Comparison of ENCODE assay signal across 25 mouse cellular contexts in genomic region chr11:20239279-20239861, GRCm38 (mm10). TPM values are rescaled to one million over a fixed set of nuclear protein-coding genes. Genes with fewer than 3 reads are reported as not detected.
DNase-seq lines count a peak whose midpoint lies in the region; ATAC-seq and TF ChIP-seq lines count a peak whose summit lies in the region.
"Had no signal": no experiment of that assay in that cellular context is flagged by ENCODE, and none has a peak within 500 bp of the region (broad histone marks: within the 10 kb centered on the region; RNA-seq: fewer than 3 reads in every experiment).

No protein-coding gene starts in this region.

- intact Hi-C loops in heart, postnatal 36 days (cut with DNase I) = no loop called here

- TF ChIP-seq CTCF in kidney, adult 2 months (conservative IDR thresholded peaks at IDR 0.05; ENCODE audit: insufficient read depth, insufficient read length, low read depth, low read length) = no peak
- no peak for TF ChIP-seq CTCF in E14TG2a.4 (conservative IDR thresholded peaks at IDR 0.05; ENCODE audit: low read length)

- H3K9me3 ChIP-seq in E14TG2a.4 (ENCODE audit: low read length) = no peaks in the 10 kb centered on the region
- no peaks in the 10 kb centered on the region for H3K9me3 ChIP-seq in heart, embryonic 15.5 days (replicated peaks)
- H3K9me3 ChIP-seq: hindbrain, embryonic 12.5 days; intestine, embryonic 15.5 days; limb, embryonic 13.5 days; lung, embryonic 15.5 days; neural tube, embryonic 12.5 days had no signal

- no peak overlapping the region for H3K4me2 ChIP-seq in heart, embryonic 15.5 days
- H3K4me2 ChIP-seq: hindbrain, embryonic 12.5 days; intestine, embryonic 15.5 days; limb, embryonic 13.5 days; liver, embryonic 11.5 days; lung, embryonic 15.5 days; midbrain, embryonic 11.5 days; neural tube, embryonic 12.5 days had no signal

- no peak for TF ChIP-seq POLR2A in kidney, adult 2 months (IDR thresholded peaks at IDR 0.05; ENCODE audit: low read depth, low read length)

- no peak overlapping the region for H3K9ac ChIP-seq in heart, embryonic 15.5 days
- H3K9ac ChIP-seq: hindbrain, embryonic 12.5 days; intestine, embryonic 15.5 days; limb, embryonic 13.5 days; lung, embryonic 15.5 days; neural tube, embryonic 12.5 days had no signal

- peaks cover 4% of the 10 kb centered on the region; the same call in 1 of the 2 replicates for H3K4me1 ChIP-seq in kidney, adult 2 months (ENCODE audit: control insufficient read depth, insufficient read depth, low read length)
- peaks cover 99% of the 10 kb centered on the region for H3K4me1 ChIP-seq in E14TG2a.4 (replicated peaks; ENCODE audit: low read depth, low read length)
- H3K4me1 ChIP-seq in heart, embryonic 15.5 days (replicated peaks) = peaks cover 35% of the 10 kb centered on the region
- H3K4me1 ChIP-seq: lung, embryonic 15.5 days had no signal

- WGBS in kidney, adult 2 months = 82% methylated on average over 9 of the region's 9 CpGs
- WGBS in heart, embryonic 15.5 days = 88% methylated on average over 9 of the region's 9 CpGs

- H3K27me3 ChIP-seq in kidney, adult 2 months (replicated peaks; ENCODE audit: control insufficient read depth, insufficient read depth, low read length) = no peaks in the 10 kb centered on the region
- no peaks in the 10 kb centered on the region for H3K27me3 ChIP-seq in E14TG2a.4 (ENCODE audit: insufficient read depth, low read length)
- no peaks in the 10 kb centered on the region for H3K27me3 ChIP-seq in heart, embryonic 15.5 days
- H3K27me3 ChIP-seq: hindbrain, embryonic 12.5 days; intestine, embryonic 15.5 days; limb, embryonic 13.5 days; lung, embryonic 15.5 days; neural tube, embryonic 12.5 days had no signal

- H3K4me3 ChIP-seq in kidney, adult 2 months (ENCODE audit: insufficient read depth, low read depth, low read length) = no peak overlapping the region
- peak overlapping the region; percentile 37; the same call in 1 of the 2 replicates for H3K4me3 ChIP-seq in E14TG2a.4 (replicated peaks; ENCODE audit: low read length)
- H3K4me3 ChIP-seq in heart, embryonic 15.5 days = no peak overlapping the region
- H3K4me3 ChIP-seq: hindbrain, embryonic 12.5 days; intestine, embryonic 15.5 days; limb, embryonic 13.5 days; lung, embryonic 15.5 days; neural tube, embryonic 12.5 days had no signal

- no peak overlapping the region for H3K27ac ChIP-seq in kidney, adult 2 months (ENCODE audit: insufficient read depth, low read depth, low read length)
- H3K27ac ChIP-seq in heart, embryonic 15.5 days = peak overlapping the region; percentile 56; the same call in 1 of the 2 replicates
- H3K27ac ChIP-seq: hindbrain, embryonic 12.5 days; hindbrain, postnatal 0 days; intestine, embryonic 15.5 days; limb, embryonic 13.5 days; lung, embryonic 15.5 days; neural tube, embryonic 12.5 days had no signal

- DNase-seq in heart, adult 11 months = peak; percentile 91
- DNase-seq in heart, postnatal 36 days = no peak
- DNase-seq in kidney, postnatal 10 days = peak; percentile 43
- DNase-seq in kidney, adult 2 months = no peak
- DNase-seq in gastrocnemius, adult 18-20 months (ENCODE audit: low spot score) = no peak
- DNase-seq: adrenal gland, postnatal 25 days; cerebellum, adult 2 months; cerebellum, postnatal 25 days; kidney, adult 9 months; right cerebral cortex, adult 18-20 months; spleen, adult 18-20 months; thymus, postnatal 14 days had no signal

- ATAC-seq in heart, embryonic 15.5 days (replicated peaks; ENCODE audit: insufficient number of reproducible peaks, insufficient read depth, low FRiP score, low read depth) = no peak
- no peak for ATAC-seq in megakaryocyte, adult 5-6 weeks (ENCODE audit: poor library complexity, severe bottlenecking)
- ATAC-seq: forebrain, embryonic 14.5 days; hindbrain, postnatal 0 days; intestine, embryonic 15.5 days; midbrain, embryonic 16.5 days had no signal

- peaks cover 2% of the 10 kb centered on the region; the same call in 1 of the 2 replicates for H3K36me3 ChIP-seq in kidney, adult 2 months (ENCODE audit: control insufficient read depth, insufficient read depth, low read length)
- H3K36me3 ChIP-seq in E14TG2a.4 (ENCODE audit: insufficient read depth, low read length) = peaks cover 93% of the 10 kb centered on the region
- peaks cover 72% of the 10 kb centered on the region for H3K36me3 ChIP-seq in heart, embryonic 15.5 days

RNA-seq across cellular contexts. Expression of gene Cep68, which starts 9.9 kb away (rescaled TPM):
- total RNA-seq in heart, postnatal 36 days (2021) = 10 to 100 TPM; 41.8 to 47.5 TPM
- 15.4 and 17.4 TPM in 2 replicates for polyA plus RNA-seq in kidney, adult 2 months (2012; rRNA removed)
- 25.7 and 31.9 TPM in 2 replicates for polyA plus RNA-seq in heart, embryonic 15.5 days (2015; fragmentation: Nextera tagmentation; extraction: Ambion mirVana)
- 5.8 and 8.3 TPM in 2 replicates for total RNA-seq in megakaryocyte, adult 5-6 weeks (2015)
- 7.4 and 7.6 TPM in 2 replicates for total RNA-seq in megakaryocyte, adult 5-6 weeks (2017)
- 10 to 100 TPM; 30.8 to 31.7 TPM for total RNA-seq in gastrocnemius, adult 18-20 months (2021)

RNA-seq across cellular contexts. Expression of gene Rab1a, which starts 38.1 kb away (rescaled TPM):
- 100 to 1,000 TPM; 128 to 130 TPM for total RNA-seq in heart, postnatal 36 days (2021)
- 97.5 and 119 TPM in 2 replicates for polyA plus RNA-seq in kidney, adult 2 months (2012; rRNA removed)
- polyA plus RNA-seq in heart, embryonic 15.5 days (2015; fragmentation: Nextera tagmentation; extraction: Ambion mirVana) = 191 and 212 TPM in 2 replicates
- total RNA-seq in megakaryocyte, adult 5-6 weeks (2015) = 180 and 218 TPM in 2 replicates
- 91.3 and 119 TPM in 2 replicates for total RNA-seq in megakaryocyte, adult 5-6 weeks (2017)
- 10 to 100 TPM; 80.0 to 89.6 TPM for total RNA-seq in gastrocnemius, adult 18-20 months (2021)

Comparison
In these comparisons a context has a peak if more than half of its experiments do, and no peak if none do; other contexts are left out.
1. DNase-seq: peak in heart, adult 11 months (single experiment) and kidney, postnatal 10 days (single experiment); none in heart, postnatal 36 days (0 of 2), kidney, adult 2 months (single experiment) and gastrocnemius, adult 18-20 months (single experiment).